Mouse (Mus musculus): ENCODE data around the gene Hivep3. TPM values are rescaled to one million over a fixed set of nuclear protein-coding genes. Genes with fewer than 3 reads are reported as not detected.

Hivep3 gene
- polyA plus RNA-seq, 2 experiments, result 3.8 to 5.1 TPM

- H3K9ac ChIP-seq (ENCODE audit: low read depth, low read length, severe bottlenecking), result no peak overlapping the region
- DNase-seq (ENCODE audit: low spot score), result no peak
Observed at GRCm38 (mm10) chr4:120012891-120013290, 279.3 kb downstream of the Hivep3 start.

GRCm38 (mm10) chr4:120018426-120018825 lies 284.8 kb downstream of the Hivep3 start:
- H3K4me2 ChIP-seq (replicated peaks; ENCODE audit: low read depth, low read length, severe bottlenecking), result no peak overlapping the region
- H3K36me3 ChIP-seq (ENCODE audit: control insufficient read depth, insufficient read depth, low read length), result no peaks in the 10 kb centered on the region
- no peak overlapping the region for H3K9ac ChIP-seq (ENCODE audit: low read depth, low read length, severe bottlenecking)
- DNase-seq (ENCODE audit: low spot score) (no peak), ATAC-seq (ENCODE audit: low FRiP score, low read depth) (no peak)
- H3K27me3 ChIP-seq (ENCODE audit: control insufficient read depth, insufficient read depth, low read length), result no peaks in the 10 kb centered on the region
- H3K4me3 ChIP-seq (replicated peaks; ENCODE audit: low read length), result no peak overlapping the region
- no peak overlapping the region for H3K27ac ChIP-seq (replicated peaks; ENCODE audit: low read depth, low read length)
- H3K4me1 ChIP-seq (ENCODE audit: control insufficient read depth, insufficient read depth, low read length), result no peaks in the 10 kb centered on the region
- TF ChIP-seq POLR2A (IDR thresholded peaks at IDR 0.05; ENCODE audit: borderline replicate concordance, extremely low read depth, insufficient read depth, insufficient read length), result no peak
- no peaks in the 10 kb centered on the region for H3K9me3 ChIP-seq (ENCODE audit: control insufficient read depth, low read length)
- 77% methylated on average over 5 of the region's 5 CpGs for WGBS

More at GRCm38 (mm10) chr4:120012891-120013290, 279.3 kb downstream of the Hivep3 start:
- 83% methylated on average over 1 of the region's 1 CpGs for WGBS
- H3K4me1 ChIP-seq (ENCODE audit: control insufficient read depth, insufficient read depth, low read length), result no peaks in the 10 kb centered on the region; the same call in 1 of the 2 replicates
- no peak overlapping the region for H3K4me3 ChIP-seq (replicated peaks; ENCODE audit: low read length)
- TF ChIP-seq POLR2A (IDR thresholded peaks at IDR 0.05; ENCODE audit: borderline replicate concordance, extremely low read depth, insufficient read depth, insufficient read length), result no peak
- no peak overlapping the region for H3K4me2 ChIP-seq (replicated peaks; ENCODE audit: low read depth, low read length, severe bottlenecking)
- no peaks in the 10 kb centered on the region for H3K36me3 ChIP-seq (ENCODE audit: control insufficient read depth, insufficient read depth, low read length)
- H3K9me3 ChIP-seq (ENCODE audit: control insufficient read depth, low read length), result no peaks in the 10 kb centered on the region
- ATAC-seq (ENCODE audit: low FRiP score, low read depth), result no peak
- no peaks in the 10 kb centered on the region for H3K27me3 ChIP-seq (ENCODE audit: control insufficient read depth, insufficient read depth, low read length)
- H3K27ac ChIP-seq (replicated peaks; ENCODE audit: low read depth, low read length), result no peak overlapping the region

GRCm38 (mm10) chr4:120022392-120022791 lies 288.8 kb downstream of the Hivep3 start:
- no peak for TF ChIP-seq POLR2A (IDR thresholded peaks at IDR 0.05; ENCODE audit: borderline replicate concordance, extremely low read depth, insufficient read depth, insufficient read length)
- no peaks in the 10 kb centered on the region for H3K36me3 ChIP-seq (ENCODE audit: control insufficient read depth, insufficient read depth, low read length)
- DNase-seq (ENCODE audit: low spot score), result no peak

GRCm38 (mm10) chr4:120023221-120023840 lies 289.7 kb downstream of the Hivep3 start:
- 86% methylated on average over 4 of the region's 4 CpGs for WGBS
- H3K4me3 ChIP-seq (replicated peaks; ENCODE audit: low read length), result no peak overlapping the region
- DNase-seq (ENCODE audit: low spot score), result no peak
- no peak for TF ChIP-seq POLR2A (IDR thresholded peaks at IDR 0.05; ENCODE audit: borderline replicate concordance, extremely low read depth, insufficient read depth, insufficient read length)
- no peaks in the 10 kb centered on the region for H3K4me1 ChIP-seq (ENCODE audit: control insufficient read depth, insufficient read depth, low read length)
- no peaks in the 10 kb centered on the region for H3K9me3 ChIP-seq (ENCODE audit: control insufficient read depth, low read length)
- H3K27ac ChIP-seq (replicated peaks; ENCODE audit: low read depth, low read length), result no peak overlapping the region
- no peak overlapping the region for H3K4me2 ChIP-seq (replicated peaks; ENCODE audit: low read depth, low read length, severe bottlenecking)
- ATAC-seq (ENCODE audit: low FRiP score, low read depth), result no peak
- no peak overlapping the region for H3K9ac ChIP-seq (ENCODE audit: low read depth, low read length, severe bottlenecking)
- H3K27me3 ChIP-seq (ENCODE audit: control insufficient read depth, insufficient read depth, low read length), result no peaks in the 10 kb centered on the region
- H3K36me3 ChIP-seq (ENCODE audit: control insufficient read depth, insufficient read depth, low read length), result no peaks in the 10 kb centered on the region

More at GRCm38 (mm10) chr4:120022392-120022791, 288.8 kb downstream of the Hivep3 start:
- ATAC-seq (ENCODE audit: low FRiP score, low read depth), result no peak
- H3K4me1 ChIP-seq (ENCODE audit: control insufficient read depth, insufficient read depth, low read length), result no peaks in the 10 kb centered on the region
- no peak overlapping the region for H3K4me2 ChIP-seq (replicated peaks; ENCODE audit: low read depth, low read length, severe bottlenecking)
- H3K27me3 ChIP-seq (ENCODE audit: control insufficient read depth, insufficient read depth, low read length), result no peaks in the 10 kb centered on the region
- no peak overlapping the region for H3K9ac ChIP-seq (ENCODE audit: low read depth, low read length, severe bottlenecking)
- WGBS, result 70% methylated on average over 3 of the region's 3 CpGs
- no peak overlapping the region for H3K27ac ChIP-seq (replicated peaks; ENCODE audit: low read depth, low read length)
- H3K4me3 ChIP-seq (replicated peaks; ENCODE audit: low read length), result no peak overlapping the region
- H3K9me3 ChIP-seq (ENCODE audit: control insufficient read depth, low read length), result no peaks in the 10 kb centered on the region

- no peaks in the 10 kb centered on the region for H3K36me3 ChIP-seq (ENCODE audit: control insufficient read depth, insufficient read depth, low read length)
- peak; percentile 44 for ATAC-seq (ENCODE audit: low FRiP score, low read depth)
Observed at GRCm38 (mm10) chr4:120024071-120024470, 290.5 kb downstream of the Hivep3 start.

More at GRCm38 (mm10) chr4:120024071-120024470, 290.5 kb downstream of the Hivep3 start:
- TF ChIP-seq POLR2A (IDR thresholded peaks at IDR 0.05; ENCODE audit: borderline replicate concordance, extremely low read depth, insufficient read depth, insufficient read length), result no peak
- Histone ChIP-seq H3K27me3 (ENCODE audit: control insufficient read depth, insufficient read depth, low read length) (no peaks in the 10 kb centered on the region), H3K27ac (replicated peaks; ENCODE audit: low read depth, low read length) (no peak overlapping the region), H3K9ac (ENCODE audit: low read depth, low read length, severe bottlenecking) (no peak overlapping the region), H3K9me3 (ENCODE audit: control insufficient read depth, low read length) (no peaks in the 10 kb centered on the region), H3K4me2 (replicated peaks; ENCODE audit: low read depth, low read length, severe bottlenecking) (no peak overlapping the region), H3K4me3 (replicated peaks; ENCODE audit: low read length) (no peak overlapping the region), H3K4me1 (ENCODE audit: control insufficient read depth, insufficient read depth, low read length) (no peaks in the 10 kb centered on the region)
- 56% methylated on average over 10 of the region's 10 CpGs for WGBS
- DNase-seq (ENCODE audit: low spot score), result no peak
